Mouse (Mus musculus) small intestine, adult 2 months (tissue): ENCODE results near the gene Ice2.

ENCODE experiments used
- CTCF ChIP-seq: fragments of 200-500 bp; IDR thresholded peaks from 2 replicates; pipeline ENCODE4 v1.5.1; 2012; ENCODE audit warnings: low read depth, mild to moderate bottlenecking, control low read depth, inconsistent platforms, low read length, moderate library complexity, mixed read lengths; ENCODE audit not compliant: insufficient replicate concordance, insufficient read length; ENCODE audit errors: extremely low read depth
- POLR2A ChIP-seq: fragments of 200-500 bp; IDR thresholded peaks from 2 replicates; pipeline ENCODE4 v1.6.1; 2012; ENCODE audit warnings: low read depth, mild to moderate bottlenecking, control low read depth, inconsistent platforms, low read length, moderate library complexity

GRCm38 (mm10) chr9:69468991-69469390, 71.3 kb downstream of the Ice2 start:
- TF ChIP-seq POLR2A, result no peak
- no peak for TF ChIP-seq CTCF
